Mouse (Mus musculus) cortical plate, adult 2 months (tissue): ENCODE results near the gene Hoxa7.

ENCODE experiments used
- CTCF ChIP-seq: fragments of 200-500 bp; IDR thresholded peaks from 2 replicates; pipeline ENCODE4 v1.5.1; 2011; ENCODE audit warnings: mild to moderate bottlenecking, control low read depth, low read length; ENCODE audit not compliant: insufficient read depth; ENCODE audit errors: extremely low read depth
- POLR2A ChIP-seq: fragments of 200-500 bp; IDR thresholded peaks from 2 replicates; pipeline ENCODE4 v1.6.1; 2011; ENCODE audit warnings: mild to moderate bottlenecking, low read length, control low read depth; ENCODE audit not compliant: insufficient read depth; ENCODE audit errors: extremely low read depth

GRCm38 (mm10) chr6:52241001-52241621, 19.5 kb upstream of the Hoxa7 start:
- TF ChIP-seq POLR2A (no peak), CTCF (no peak)
